Mouse (Mus musculus) embryonic facial prominence, embryonic 11.5 days (tissue): Measurements from ENCODE around the gene Syngap1. TPM values are rescaled to one million over a fixed set of nuclear protein-coding genes. Genes with fewer than 3 reads are reported as not detected.

Experiments used
- ATAC-seq: fragments of 200-750 bp; cut with Nextera tagmentation; replicated peaks from 2 replicates; pipeline ENCODE4 v1.8.0; 2017; ENCODE audit warnings: low read depth; ENCODE audit not compliant: insufficient number of reproducible peaks, low FRiP score, low TSS enrichment
- DNase-seq: peaks from one replicate; pipeline ENCODE4 v3.0.0-alpha.2; 2015; ENCODE audit warnings: low spot score
- H3K27ac ChIP-seq: fragments of 300-500 bp; sonication (generic); replicated peaks from 2 replicates; pipeline ENCODE4 v1.5.1; 2014; ENCODE audit warnings: mild to moderate bottlenecking, low read depth, low read length, control low read depth
- H3K27me3 ChIP-seq: fragments of 300-500 bp; sonication (generic); 2 replicates; pipeline ENCODE4 v1.6.1; 2014; ENCODE audit warnings: mild to moderate bottlenecking, low read length, moderate library complexity, mixed read lengths; ENCODE audit not compliant: control insufficient read depth, insufficient read depth
- H3K36me3 ChIP-seq: fragments of 300-500 bp; sonication (generic); replicated peaks from 2 replicates; pipeline ENCODE4 v1.6.1; 2014; ENCODE audit warnings: low read depth, mild to moderate bottlenecking, low read length, moderate library complexity, mixed read lengths; ENCODE audit not compliant: control insufficient read depth, insufficient read depth
- H3K4me1 ChIP-seq: fragments of 300-500 bp; sonication (generic); 2 replicates; pipeline ENCODE4 v1.6.1; 2014; ENCODE audit warnings: low read length, mixed read lengths; ENCODE audit not compliant: control insufficient read depth, insufficient read depth
- H3K4me2 ChIP-seq: fragments of 300-500 bp; sonication (generic); 2 replicates; pipeline ENCODE4 v1.6.1; 2014; ENCODE audit warnings: low read depth, mild to moderate bottlenecking, control low read depth, low read length, moderate library complexity
- H3K4me3 ChIP-seq: fragments of 300-500 bp; sonication (generic); 2 replicates; pipeline ENCODE4 v1.5.1; 2014; ENCODE audit warnings: low read depth, low read length, control low read depth
- H3K9ac ChIP-seq: fragments of 300-500 bp; sonication (generic); replicated peaks from 2 replicates; pipeline ENCODE4 v1.6.1; 2014; ENCODE audit warnings: mild to moderate bottlenecking, control low read depth, low read length
- H3K9me3 ChIP-seq: fragments of 300-500 bp; sonication (generic); replicated peaks from 2 replicates; pipeline ENCODE4 v1.6.1; 2016; ENCODE audit warnings: mild to moderate bottlenecking, low read length, inconsistent platforms, mixed read lengths; ENCODE audit not compliant: control insufficient read depth
- WGBS: fragments of 180-500 bp; shearing (Covaris S2); extraction: QIAGEN DNeasy Blood & Tissue Kit; methylation state at CpG from one replicate; pipeline ENCODE4 v1.1.7; 2014; 5-methylcytosine and 5-hydroxymethylcytosine counted together
- polyA plus RNA-seq: library from polyadenylated mRNA; unstranded; fragments of >200 nt; fragmentation: Nextera tagmentation; extraction: Ambion mirVana; gene quantifications from 2 replicates; pipeline ENCODE4 v1.2.1, GENCODE M21; 2014

The Syngap1 gene
- polyA plus RNA-seq, 1 experiment from 2014 or later: 2.8 TPM

DNA sequence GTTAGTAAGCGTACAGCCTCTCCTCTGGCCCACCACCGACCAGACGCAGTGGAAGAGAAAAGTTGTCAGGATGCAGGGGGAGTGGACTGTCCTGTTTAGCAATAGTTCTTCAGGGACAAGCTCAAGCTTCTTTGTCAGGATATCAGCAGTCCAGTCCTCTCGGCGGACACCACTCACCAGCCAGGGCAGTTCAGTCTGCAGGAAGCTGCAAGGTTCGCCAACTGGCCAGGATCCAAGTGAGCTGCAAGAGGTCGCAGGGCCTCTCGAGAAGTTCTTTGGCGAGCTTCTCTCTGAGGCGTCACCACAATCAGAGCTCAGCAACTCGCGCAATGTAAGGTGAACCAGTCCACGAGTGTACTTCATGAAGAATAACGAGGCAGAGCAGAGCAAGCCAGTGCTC lies 53.4 kb downstream of the Syngap1 start:
- Histone ChIP-seq H3K4me2 (no peak overlapping the region), H3K4me3 (no peak overlapping the region), H3K27ac (no peak overlapping the region), H3K27me3 (no peaks in the 10 kb centered on the region), H3K36me3 (no peaks in the 10 kb centered on the region), H3K9ac (no peak overlapping the region), H3K9me3 (no peaks in the 10 kb centered on the region), H3K4me1 (no peaks in the 10 kb centered on the region)
- no peak for ATAC-seq
- no peak for DNase-seq
- 88% methylated on average over 14 of the region's 14 CpGs for WGBS

- Histone ChIP-seq H3K9ac (no peak overlapping the region), H3K27me3 (no peaks in the 10 kb centered on the region), H3K36me3 (no peaks in the 10 kb centered on the region), H3K9me3 (no peaks in the 10 kb centered on the region), H3K4me2 (no peak overlapping the region), H3K27ac (no peak overlapping the region), H3K4me1 (no peaks in the 10 kb centered on the region), H3K4me3 (no peak overlapping the region)
- no peak for DNase-seq
- no peak for ATAC-seq
- WGBS: 80% methylated on average over 6 of the region's 6 CpGs
Measured at GRCm38 (mm10) chr17:26995006-26995405, 54.0 kb downstream of the Syngap1 start.

GRCm38 (mm10) chr17:26995562-26995961 lies 54.5 kb downstream of the Syngap1 start:
- Histone ChIP-seq H3K4me3 (no peak overlapping the region), H3K4me1 (no peaks in the 10 kb centered on the region), H3K27me3 (no peaks in the 10 kb centered on the region), H3K36me3 (no peaks in the 10 kb centered on the region), H3K4me2 (no peak overlapping the region), H3K9me3 (no peaks in the 10 kb centered on the region), H3K27ac (no peak overlapping the region), H3K9ac (no peak overlapping the region)
- no peak for ATAC-seq
- no peak for DNase-seq
- WGBS: 74% methylated on average over 8 of the region's 8 CpGs

DNA sequence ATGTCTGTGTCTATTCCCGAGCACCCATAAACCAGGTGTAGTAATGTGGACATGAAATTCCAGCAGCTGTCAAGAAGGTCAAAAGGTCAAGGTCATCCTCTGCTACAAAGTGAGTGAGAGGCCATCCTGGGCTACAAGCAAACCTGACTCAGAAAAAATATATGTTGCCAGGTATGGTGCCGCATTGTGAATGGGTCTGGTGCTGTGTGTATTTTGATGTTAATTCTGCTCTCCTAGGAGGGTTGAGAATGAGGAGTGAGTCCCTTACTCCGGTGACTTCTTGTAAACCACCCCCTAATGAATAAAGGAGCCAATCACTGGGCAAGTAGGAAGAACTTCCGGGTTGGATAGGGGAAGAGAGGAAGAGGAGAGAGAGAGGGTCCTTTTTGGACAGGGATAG lies 56.6 kb downstream of the Syngap1 start:
- ATAC-seq (no peak), DNase-seq (no peak)
- Histone ChIP-seq H3K36me3 (no peaks in the 10 kb centered on the region), H3K9ac (no peak overlapping the region), H3K27ac (no peak overlapping the region), H3K27me3 (no peaks in the 10 kb centered on the region), H3K4me2 (no peak overlapping the region), H3K4me3 (no peak overlapping the region), H3K4me1 (no peaks in the 10 kb centered on the region), H3K9me3 (no peaks in the 10 kb centered on the region)
- 80% methylated on average over 4 of the region's 4 CpGs for WGBS

GRCm38 (mm10) chr17:26998283-26998682 lies 57.2 kb downstream of the Syngap1 start:
- no peak overlapping the region for H3K4me3 ChIP-seq
- no peaks in the 10 kb centered on the region for H3K27me3 ChIP-seq
- H3K4me1 ChIP-seq: no peaks in the 10 kb centered on the region
- H3K9ac ChIP-seq: no peak overlapping the region
- WGBS: 92% methylated on average over 15 of the region's 15 CpGs
- no peak overlapping the region for H3K27ac ChIP-seq
- H3K4me2 ChIP-seq: no peak overlapping the region
- H3K36me3 ChIP-seq: no peaks in the 10 kb centered on the region
- DNase-seq: no peak
- ATAC-seq: no peak
- H3K9me3 ChIP-seq: no peaks in the 10 kb centered on the region

- H3K9ac ChIP-seq: no peak overlapping the region
- H3K36me3 ChIP-seq: no peaks in the 10 kb centered on the region
- H3K27ac ChIP-seq: no peak overlapping the region
- no peaks in the 10 kb centered on the region for H3K27me3 ChIP-seq
- no peak for ATAC-seq
- H3K9me3 ChIP-seq: no peaks in the 10 kb centered on the region
- DNase-seq: no peak
- 79% methylated on average over 12 of the region's 12 CpGs for WGBS
- H3K4me3 ChIP-seq: no peak overlapping the region
- H3K4me2 ChIP-seq: no peak overlapping the region
- no peaks in the 10 kb centered on the region for H3K4me1 ChIP-seq
Measured at GRCm38 (mm10) chr17:26999996-27000395, 58.9 kb downstream of the Syngap1 start.

GRCm38 (mm10) chr17:27001151-27001550 lies 60.1 kb downstream of the Syngap1 start:
- Histone ChIP-seq H3K4me1 (no peaks in the 10 kb centered on the region), H3K27ac (no peak overlapping the region), H3K9me3 (no peaks in the 10 kb centered on the region), H3K36me3 (no peaks in the 10 kb centered on the region), H3K27me3 (no peaks in the 10 kb centered on the region), H3K4me3 (no peak overlapping the region), H3K9ac (no peak overlapping the region), H3K4me2 (no peak overlapping the region)
- 74% methylated on average over 7 of the region's 7 CpGs for WGBS
- ATAC-seq (no peak), DNase-seq (peak; percentile 18)

DNA sequence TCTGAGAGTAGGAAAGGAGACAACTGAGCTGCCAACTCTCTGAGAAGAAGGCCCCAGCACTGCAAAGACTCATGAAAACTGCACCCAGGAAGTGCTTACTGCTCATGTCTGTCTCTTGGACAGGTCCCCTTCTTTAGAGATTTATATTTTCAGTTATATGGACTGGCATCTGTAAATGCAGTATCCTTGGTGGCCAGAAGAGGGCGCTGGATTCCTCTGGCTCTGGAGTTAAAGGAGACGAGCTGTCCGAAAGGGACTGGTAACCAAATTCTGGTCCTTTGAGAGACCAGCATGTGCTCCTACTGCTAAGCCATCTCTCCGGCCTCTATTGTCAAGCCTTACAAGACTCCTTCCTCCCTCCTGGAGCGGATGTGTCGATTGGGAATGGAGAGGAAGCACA lies 60.8 kb downstream of the Syngap1 start:
- H3K27me3 ChIP-seq: no peaks in the 10 kb centered on the region
- no peak overlapping the region for H3K4me3 ChIP-seq
- H3K9me3 ChIP-seq: no peaks in the 10 kb centered on the region
- no peak overlapping the region for H3K4me2 ChIP-seq
- no peaks in the 10 kb centered on the region for H3K36me3 ChIP-seq
- no peaks in the 10 kb centered on the region for H3K4me1 ChIP-seq
- 49% methylated on average over 6 of the region's 6 CpGs for WGBS
- DNase-seq (peak; percentile 35), ATAC-seq (no peak)
- H3K9ac ChIP-seq: no peak overlapping the region
- H3K27ac ChIP-seq: no peak overlapping the region
